10 mouse cellular contexts compared by ENCODE assay signal in genomic region chr13:47223576-47224538, GRCm38 (mm10).
DNase-seq lines count a peak whose midpoint lies in the region; ATAC-seq and TF ChIP-seq lines count a peak whose summit lies in the region.
"Had no signal": no experiment of that assay in that cellular context is flagged by ENCODE, and none has a peak within 500 bp of the region (broad histone marks: within the 10 kb centered on the region; RNA-seq: fewer than 3 reads in every experiment).

No protein-coding gene starts in this region.

- H3K9me3 ChIP-seq in kidney, embryonic 14.5 days (ENCODE audit: control insufficient read depth, low read length): no peaks in the 10 kb centered on the region
- H3K9me3 ChIP-seq: embryonic facial prominence, embryonic 12.5 days; megakaryocyte, embryonic 14.5 days had no signal

- no peak for TF ChIP-seq CTCF in kidney, adult 2 months (conservative IDR thresholded peaks at IDR 0.05; ENCODE audit: insufficient read depth, insufficient read length, low read depth, low read length)

- ATAC-seq in kidney, embryonic 14.5 days (ENCODE audit: low FRiP score, low TSS enrichment): no peak
- ATAC-seq in megakaryocyte-erythroid progenitor cell, adult 5-6 weeks (replicated peaks; ENCODE audit: low FRiP score, low TSS enrichment, poor library complexity, severe bottlenecking): no peak

- H3K36me3 ChIP-seq in kidney, adult 2 months (ENCODE audit: control insufficient read depth, insufficient read depth, low read length): no peaks in the 10 kb centered on the region
- H3K36me3 ChIP-seq in kidney, embryonic 14.5 days (ENCODE audit: control insufficient read depth, insufficient read depth, low read length): no peaks in the 10 kb centered on the region
- H3K36me3 ChIP-seq: embryonic facial prominence, embryonic 12.5 days had no signal

- DNase-seq in kidney, adult 2 months: peak; percentile 18
- peak; percentile 61 for DNase-seq in cerebellum, adult 11-12 months
- peak; percentile 50 for DNase-seq in gastrocnemius, postnatal 14 days
- peak; percentile 50 to 58 for DNase-seq in left cerebral cortex, postnatal 14 days (ENCODE audit: low spot score in 2 of 2)
- DNase-seq in skeletal muscle tissue, adult 2 months (ENCODE audit: low read depth, low spot score): peak; percentile 86
- no peak for DNase-seq in layer of hippocampus, postnatal 14 days (ENCODE audit: low spot score in 2 of 2)

- 0 out of 2 replicates have a peak, but pooled peaks cover 4% of the 10 kb centered on the region for H3K4me1 ChIP-seq in kidney, adult 2 months (ENCODE audit: control insufficient read depth, insufficient read depth, low read length)
- no peaks in the 10 kb centered on the region for H3K4me1 ChIP-seq in kidney, embryonic 14.5 days (ENCODE audit: control insufficient read depth, insufficient read depth, low read length)

- no peak overlapping the region for H3K9ac ChIP-seq in kidney, embryonic 14.5 days (ENCODE audit: low read depth, low read length)
- H3K9ac ChIP-seq: embryonic facial prominence, embryonic 12.5 days had no signal

- whole genome bisulfite sequencing in kidney, adult 2 months: 78% methylated on average over 18 of the region's 18 CpGs
- WGBS in kidney, embryonic 14.5 days: 84% methylated on average over 18 of the region's 18 CpGs

- no peak overlapping the region for H3K4me3 ChIP-seq in kidney, adult 2 months (ENCODE audit: insufficient read depth, low read depth, low read length)
- H3K4me3 ChIP-seq in kidney, embryonic 14.5 days (ENCODE audit: low read length): no peak overlapping the region
- H3K4me3 ChIP-seq: embryonic facial prominence, embryonic 12.5 days; megakaryocyte, embryonic 14.5 days had no signal

- no peak for TF ChIP-seq POLR2A in kidney, adult 2 months (IDR thresholded peaks at IDR 0.05; ENCODE audit: low read depth, low read length)

- H3K27ac ChIP-seq in kidney, adult 2 months (ENCODE audit: insufficient read depth, low read depth, low read length): peak overlapping the region; percentile 71
- no peak overlapping the region for H3K27ac ChIP-seq in kidney, embryonic 14.5 days (ENCODE audit: low read depth, low read length)
- H3K27ac ChIP-seq: embryonic facial prominence, embryonic 12.5 days had no signal

- H3K27me3 ChIP-seq in kidney, adult 2 months (replicated peaks; ENCODE audit: control insufficient read depth, insufficient read depth, low read length): no peaks in the 10 kb centered on the region
- no peaks in the 10 kb centered on the region for H3K27me3 ChIP-seq in kidney, embryonic 14.5 days (ENCODE audit: control insufficient read depth, insufficient read depth, low read length)
- H3K27me3 ChIP-seq: embryonic facial prominence, embryonic 12.5 days; megakaryocyte, embryonic 14.5 days had no signal

- no peak overlapping the region for H3K4me2 ChIP-seq in kidney, embryonic 14.5 days (replicated peaks; ENCODE audit: low read depth, low read length)
- H3K4me2 ChIP-seq: embryonic facial prominence, embryonic 12.5 days had no signal

- intact Hi-C loops in gastrocnemius, postnatal 14 days (cut with DNase I; ENCODE audit: low total_unique reads): no loop called here
- intact Hi-C loops in left cerebral cortex, postnatal 14 days (cut with DNase I): no loop called here

Comparison
In these comparisons a context has a peak if more than half of its experiments do, and no peak if none do; other contexts are left out.
1. DNase-seq: peak in kidney, adult 2 months (single experiment), cerebellum, adult 11-12 months (single experiment), gastrocnemius, postnatal 14 days (single experiment), left cerebral cortex, postnatal 14 days (2 of 2) and skeletal muscle tissue, adult 2 months (single experiment); none in layer of hippocampus, postnatal 14 days (0 of 2).